Mouse (Mus musculus) MEL (cell line): Measurements from ENCODE around the gene Arnt. TPM values are rescaled to one million over a fixed set of nuclear protein-coding genes. Genes with fewer than 3 reads are reported as not detected.

Experiments used
- DNase-seq: peaks from one replicate; pipeline ENCODE4 v3.0.0; 2011; ENCODE audit warnings: low read depth, low spot score
- H3K27ac ChIP-seq: 2 replicates; pipeline ENCODE4 v1.5.1; 2012; ENCODE audit warnings: low read depth, mild to moderate bottlenecking, control low read depth, low read length, moderate library complexity; ENCODE audit not compliant: control insufficient read depth
- H3K27me3 ChIP-seq, 2 experiments: fragments of 150-350 bp in 1 of 2; sonication (generic) in 1 of 2; 2 replicates each; pipeline ENCODE4 v1.6.1; 2012; ENCODE audit warnings: low read length in 2 of 2, mild to moderate bottlenecking in 2 of 2, improper control_type of control experiment in 1 of 2, moderate library complexity in 1 of 2; ENCODE audit not compliant: insufficient read depth in 2 of 2, control insufficient read depth in 1 of 2
- H3K36me3 ChIP-seq, 2 experiments: 2 replicates each; pipeline ENCODE4 v1.6.1; 2012 to 2014; ENCODE audit warnings: low read length in 2 of 2, improper control_type of control experiment in 1 of 2, inconsistent platforms in 1 of 2, mild to moderate bottlenecking in 1 of 2; ENCODE audit not compliant: insufficient read depth in 2 of 2, control insufficient read depth in 1 of 2
- H3K4me1 ChIP-seq, 2 experiments: fragments of 150-350 bp in 1 of 2; sonication (generic) in 1 of 2; 2 replicates each; pipeline ENCODE4 v1.6.1; 2012; ENCODE audit warnings: low read length in 2 of 2, improper control_type of control experiment in 1 of 2, mild to moderate bottlenecking in 1 of 2; ENCODE audit not compliant: insufficient read depth in 2 of 2, control insufficient read depth in 1 of 2
- H3K4me3 ChIP-seq, 2 experiments: fragments of 150-350 bp in 1 of 2; sonication (generic) in 1 of 2; 2 replicates each; pipeline ENCODE4 v1.5.1; 2012; ENCODE audit warnings: low read depth in 2 of 2, low read length in 2 of 2, mild to moderate bottlenecking in 2 of 2, moderate library complexity in 2 of 2, control low read depth in 1 of 2, improper control_type of control experiment in 1 of 2; ENCODE audit not compliant: control insufficient read depth in 1 of 2, insufficient read depth in 1 of 2
- H3K79me2 ChIP-seq: 2 replicates; pipeline ENCODE4 v1.6.1; 2012; ENCODE audit warnings: mild to moderate bottlenecking, low read length, moderate library complexity; ENCODE audit not compliant: control insufficient read depth, poor library complexity, insufficient read depth
- H3K9ac ChIP-seq: 2 replicates; pipeline ENCODE4 v1.6.1; 2012; ENCODE audit warnings: low read depth, mild to moderate bottlenecking, control low read depth, low read length, moderate library complexity; ENCODE audit not compliant: control insufficient read depth, poor library complexity, severe bottlenecking
- H3K9me3 ChIP-seq: fragments of 150-350 bp; sonication (generic); replicated peaks from 2 replicates; pipeline ENCODE4 v1.6.1; 2012; ENCODE audit warnings: mild to moderate bottlenecking, low read length, improper control_type of control experiment, moderate library complexity; ENCODE audit not compliant: insufficient read depth
- CHD1 ChIP-seq: IDR thresholded peaks from 2 replicates; pipeline ENCODE4 v1.6.1; 2012; ENCODE audit warnings: low read depth, mild to moderate bottlenecking, inconsistent platforms, low read length, improper control_type of control experiment
- CHD2 ChIP-seq: IDR thresholded peaks from 2 replicates; pipeline ENCODE4 v1.6.1; 2011; ENCODE audit warnings: low read length, improper control_type of control experiment
- CTCF ChIP-seq, 3 experiments: IDR thresholded peaks in 2 of 3; conservative IDR thresholded peaks in 1 of 3; 2 replicates each; pipeline ENCODE4 v1.5.1; 2011 to 2012; ENCODE audit warnings: low read length in 3 of 3, low read depth in 2 of 3, mild to moderate bottlenecking in 2 of 3, improper control_type of control experiment in 1 of 3, inconsistent platforms in 1 of 3, mixed read lengths in 1 of 3, moderate library complexity in 1 of 3; ENCODE audit not compliant: control insufficient read depth in 1 of 3, insufficient read depth in 1 of 3, poor library complexity in 1 of 3, severe bottlenecking in 1 of 3
- GATA1 ChIP-seq: IDR thresholded peaks from 2 replicates; pipeline ENCODE4 v1.6.1; 2011; ENCODE audit warnings: low read depth, low read length, improper control_type of control experiment
- KAT2A ChIP-seq: conservative IDR thresholded peaks from 2 replicates; pipeline ENCODE4 v1.6.1; 2012; ENCODE audit warnings: low read depth, low read length, improper control_type of control experiment, inconsistent platforms
- MAFK ChIP-seq: IDR thresholded peaks from 2 replicates; pipeline ENCODE4 v1.6.1; 2011; ENCODE audit warnings: low read depth, mild to moderate bottlenecking, low read length, improper control_type of control experiment, borderline replicate concordance
- MAX ChIP-seq: IDR thresholded peaks from 2 replicates; pipeline ENCODE4 v1.6.1; 2011; ENCODE audit warnings: low read length, improper control_type of control experiment
- NRF1 ChIP-seq: IDR thresholded peaks from 2 replicates; pipeline ENCODE4 v1.6.1; 2014; ENCODE audit warnings: low read depth, mild to moderate bottlenecking, inconsistent platforms, low read length, improper control_type of control experiment, moderate library complexity; ENCODE audit not compliant: poor library complexity, insufficient read depth, severe bottlenecking
- RAD21 ChIP-seq: IDR thresholded peaks from 2 replicates; pipeline ENCODE4 v1.6.1; 2011; ENCODE audit warnings: mild to moderate bottlenecking, low read depth, low read length, improper control_type of control experiment
- TBP ChIP-seq: IDR thresholded peaks from 2 replicates; pipeline ENCODE4 v1.8.0; 2011; ENCODE audit warnings: low read depth, low read length, improper control_type of control experiment
- TCF12 ChIP-seq: IDR thresholded peaks from 2 replicates; pipeline ENCODE4 v1.6.1; 2014; ENCODE audit warnings: low read depth, mild to moderate bottlenecking, inconsistent platforms, low read length, improper control_type of control experiment, moderate library complexity
- UBTF ChIP-seq: IDR thresholded peaks from 2 replicates; pipeline ENCODE4 v1.6.1; 2012; ENCODE audit warnings: low read depth, mild to moderate bottlenecking, inconsistent platforms, low read length, improper control_type of control experiment, moderate library complexity, borderline replicate concordance; ENCODE audit not compliant: insufficient read depth
- USF2 ChIP-seq, 2 experiments: IDR thresholded peaks; 2 replicates each; pipeline ENCODE4 v1.6.1; 2011 to 2012; ENCODE audit warnings: improper control_type of control experiment in 2 of 2, low read length in 2 of 2, borderline replicate concordance in 1 of 2, inconsistent platforms in 1 of 2, low read depth in 1 of 2, mild to moderate bottlenecking in 1 of 2; ENCODE audit not compliant: insufficient read depth in 1 of 2
- ZKSCAN1 ChIP-seq: IDR thresholded peaks from 2 replicates; pipeline ENCODE4 v1.6.1; 2012; ENCODE audit warnings: low read depth, mild to moderate bottlenecking, inconsistent platforms, low read length, improper control_type of control experiment, moderate library complexity
- polyA plus RNA-seq, 2 experiments: library from polyadenylated mRNA; stranded (reverse) in 1 of 2; unstranded in 1 of 2; fragments of >175 nt in 1 of 2; fragments of >200 nt in 1 of 2; gene quantifications; 2 replicates each; pipeline versions ENCODE4 v1.2.1 to v1.2.4; 2012; ENCODE audit warnings: low replicate concordance in 2 of 2, low read depth in 1 of 2; ENCODE audit not compliant: insufficient read length in 2 of 2, insufficient read depth in 1 of 2, missing spikeins in 1 of 2
- total RNA-seq: library from RNA; depleted of rRNA; stranded (reverse); fragments of 300-350 nt; gene quantifications from 2 replicates; pipeline ENCODE4 v1.2.3, GENCODE M21; 2012

Gene Arnt
- total and polyA plus RNA-seq, 3 experiments: 16.4 to 90.7 (median 62.4) TPM

DNA sequence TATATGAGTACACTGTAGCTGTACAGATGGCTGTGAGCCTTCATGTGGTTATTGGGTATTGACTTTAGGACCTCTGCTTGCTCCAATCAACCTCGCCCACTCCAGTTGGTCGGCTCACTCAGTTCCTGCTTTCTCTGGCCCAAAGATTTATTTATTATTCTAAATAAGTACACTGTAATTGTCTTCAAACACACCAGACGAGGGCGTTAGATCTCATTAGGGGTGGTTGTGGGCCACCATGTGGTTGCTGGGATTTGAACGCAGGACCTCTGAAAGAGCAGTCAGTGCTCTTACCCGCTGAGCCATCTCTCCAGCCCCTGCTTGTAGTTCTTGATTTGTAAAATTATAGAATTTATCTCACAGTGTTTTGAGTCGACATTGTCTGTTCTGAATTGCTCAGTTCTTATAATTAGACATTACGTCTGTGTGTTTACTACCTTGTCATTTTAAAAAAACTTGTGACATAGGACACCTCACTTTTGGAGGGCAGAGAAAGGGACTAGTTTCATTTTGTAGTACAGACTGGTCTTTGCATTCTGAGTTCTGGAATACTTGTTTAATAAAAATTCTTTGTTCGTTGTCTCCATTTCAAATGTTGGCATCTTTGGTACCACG lies 780 bp upstream of the Arnt start:
- TF ChIP-seq MAX (no peak), CHD2 (no peak), MAFK (no peak), TCF12 (no peak), NRF1 (no peak), GATA1 (no peak), TBP (peak; percentile 96), UBTF (0 out of 2 replicates have a peak, but pooled peaks have one; percentile 39), CTCF (IDR thresholded peaks at IDR 0.05 in 2 of 3, conservative IDR thresholded peaks at IDR 0.05 in 1 of 3; ENCODE audit: control insufficient read depth in 1 of 3, insufficient read depth in 1 of 3, low read depth in 2 of 3, low read length in 3 of 3, poor library complexity in 1 of 3, severe bottlenecking in 1 of 3) (peak in 1 of 3 experiments; percentile 40; a peak in 2 of 6 replicates), USF2 (IDR thresholded peaks at IDR 0.05; ENCODE audit: borderline replicate concordance in 1 of 2, insufficient read depth in 1 of 2, low read depth in 1 of 2, low read length in 2 of 2) (no peak), ZKSCAN1 (no peak), RAD21 (no peak)
- Histone ChIP-seq H3K36me3 (peaks cover 0 to 21% of the 10 kb centered on the region in 2 experiments; a peak in 2 of 4 replicates), H3K27ac (peak overlapping the region; percentile 48), H3K4me1 (peaks cover 9 to 11% of the 10 kb centered on the region in 2 experiments; a peak in 3 of 4 replicates), H3K4me3 (peak overlapping the region; percentile 62 to 81), H3K9me3 (no peaks in the 10 kb centered on the region), H3K27me3 (no peaks in the 10 kb centered on the region), H3K9ac (peak overlapping the region; percentile 59), H3K79me2 (peaks cover 25% of the 10 kb centered on the region)
- DNase-seq: peak; percentile 88

DNA sequence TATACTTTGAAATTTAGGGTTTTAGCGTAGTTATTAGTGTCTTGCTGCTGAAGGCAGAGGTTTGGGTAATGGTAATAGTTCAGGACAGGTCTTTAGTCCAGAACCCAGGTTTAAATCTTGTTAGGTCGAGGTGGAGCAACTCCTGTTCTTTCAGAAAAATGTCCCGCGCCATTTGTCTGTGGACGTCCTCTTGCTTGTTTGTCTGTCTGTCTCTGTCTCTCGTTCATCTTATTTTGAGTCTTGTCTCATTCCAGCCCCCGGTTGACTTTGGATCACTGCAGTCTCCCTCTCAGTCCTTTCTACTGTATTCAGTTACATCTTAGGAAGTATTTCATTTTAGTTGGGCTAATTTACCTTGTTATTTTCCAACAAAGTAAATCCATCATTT lies 789 bp downstream of the Arnt start:
- peak overlapping the region; percentile 81 for H3K9ac ChIP-seq
- peaks cover 0 to 21% of the 10 kb centered on the region in 2 experiments; a peak in 2 of 4 replicates for H3K36me3 ChIP-seq
- DNase-seq: peak; percentile 78
- no peaks in the 10 kb centered on the region for H3K27me3 ChIP-seq
- H3K27ac ChIP-seq: peak overlapping the region; percentile 63
- peak overlapping the region; percentile 62 to 81 for H3K4me3 ChIP-seq
- TF ChIP-seq KAT2A (no peak), CHD1 (no peak)
- H3K79me2 ChIP-seq: peaks cover 30% of the 10 kb centered on the region
- H3K9me3 ChIP-seq: no peaks in the 10 kb centered on the region
- H3K4me1 ChIP-seq: peaks cover 5 to 11% of the 10 kb centered on the region in 2 experiments; a peak in 3 of 4 replicates
